Mouse (Mus musculus): Measurements from ENCODE around the gene Xylt1.

Gene Xylt1

GRCm38 (mm10) chr7:117380418-117381187, at the start of gene Xylt1:
Gene Xylt1 (plus strand): TSS chr7:117380979.
- peak; percentile 90 for DNase-seq

- DNase-seq: no peak
These were observed 46.8 kb upstream of the Xylt1 start for GRCm38 (mm10) chr7:117333936-117334335.

GRCm38 (mm10) chr7:117356316-117356715, 24.5 kb upstream of the Xylt1 start:
- no peak for DNase-seq

- DNase-seq: no peak
These were observed 23.2 kb upstream of the Xylt1 start for GRCm38 (mm10) chr7:117357425-117358194.

- DNase-seq: no peak
These were observed 19.5 kb upstream of the Xylt1 start for GRCm38 (mm10) chr7:117361281-117361680.

GRCm38 (mm10) chr7:117362493-117362892, 18.3 kb upstream of the Xylt1 start:
- DNase-seq: no peak

GRCm38 (mm10) chr7:117368647-117369289, 12.0 kb upstream of the Xylt1 start:
- no peak for DNase-seq

GRCm38 (mm10) chr7:117369290-117369941, 11.4 kb upstream of the Xylt1 start:
- no peak for DNase-seq

GRCm38 (mm10) chr7:117375886-117376309, 4.9 kb upstream of the Xylt1 start:
- DNase-seq: peak; percentile 75

GRCm38 (mm10) chr7:117377138-117377537, 3.6 kb upstream of the Xylt1 start:
- no peak for DNase-seq

- no peak for DNase-seq
These were observed 752 bp upstream of the Xylt1 start for GRCm38 (mm10) chr7:117380036-117380417.

GRCm38 (mm10) chr7:117381188-117381981, 606 bp downstream of the Xylt1 start:
- no peak for DNase-seq

GRCm38 (mm10) chr7:117382006-117382405, 1.2 kb downstream of the Xylt1 start:
- no peak for DNase-seq

- peak; percentile 62 for DNase-seq
These were observed 2.6 kb downstream of the Xylt1 start for GRCm38 (mm10) chr7:117383147-117383940.

- DNase-seq: peak; percentile 38
These were observed 5.6 kb downstream of the Xylt1 start for GRCm38 (mm10) chr7:117386376-117386775.

GRCm38 (mm10) chr7:117388284-117388988, 7.7 kb downstream of the Xylt1 start:
- DNase-seq: no peak

GRCm38 (mm10) chr7:117389048-117389447, 8.3 kb downstream of the Xylt1 start:
- no peak for DNase-seq

- no peak for DNase-seq
These were observed 12.2 kb downstream of the Xylt1 start for GRCm38 (mm10) chr7:117392863-117393569.

- DNase-seq: no peak
These were observed 13.2 kb downstream of the Xylt1 start for GRCm38 (mm10) chr7:117393976-117394375.

- no peak for DNase-seq
These were observed 13.6 kb downstream of the Xylt1 start for GRCm38 (mm10) chr7:117394380-117394779.

Measured in kidney, postnatal 14 days (tissue).